Mouse (Mus musculus): ENCODE measurements around the gene Stk32c.

Stk32c gene

DNA sequence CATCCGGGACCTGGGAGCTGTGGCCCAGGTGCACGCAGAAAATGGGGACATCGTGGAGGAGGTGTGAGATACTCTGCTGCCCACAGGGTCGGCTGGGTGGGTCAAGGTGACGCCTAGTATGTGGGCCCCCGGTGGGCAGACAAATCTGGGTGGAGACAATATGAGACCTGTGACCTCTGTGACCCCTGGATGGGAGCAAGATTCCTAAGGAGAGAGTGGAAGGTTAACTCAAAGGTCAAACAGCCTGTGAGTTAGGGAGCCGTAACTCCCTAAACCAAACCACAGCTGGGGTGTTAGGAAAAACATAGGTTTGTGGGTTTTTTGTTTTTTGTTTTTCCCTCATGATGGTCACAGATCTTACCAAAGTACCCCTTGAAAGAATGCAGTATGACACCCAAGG lies 119.3 kb downstream of the Stk32c start:
- no peak for DNase-seq (ENCODE audit: low spot score in 2 of 2)

DNA sequence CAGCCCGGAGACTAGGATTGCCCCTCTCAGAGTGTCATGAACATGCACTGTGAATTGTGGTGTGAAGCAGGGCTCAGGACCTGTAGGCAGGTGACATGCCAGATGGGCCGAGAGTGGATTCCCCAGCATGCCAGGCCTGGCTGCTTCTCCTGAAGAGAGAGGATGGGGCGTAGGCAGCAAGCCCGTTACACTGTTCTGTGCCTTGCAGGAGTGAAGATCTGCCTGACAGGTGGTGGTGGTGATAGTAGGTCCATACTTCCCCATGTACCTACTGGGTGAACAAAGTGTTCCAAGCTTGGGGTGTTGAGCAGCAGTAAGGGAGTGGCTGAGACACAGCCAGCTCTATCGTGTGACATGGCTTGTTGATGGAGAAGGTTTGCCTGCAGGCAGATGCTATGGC lies 120.0 kb downstream of the Stk32c start:
- DNase-seq (ENCODE audit: low spot score in 2 of 2): no peak

DNA sequence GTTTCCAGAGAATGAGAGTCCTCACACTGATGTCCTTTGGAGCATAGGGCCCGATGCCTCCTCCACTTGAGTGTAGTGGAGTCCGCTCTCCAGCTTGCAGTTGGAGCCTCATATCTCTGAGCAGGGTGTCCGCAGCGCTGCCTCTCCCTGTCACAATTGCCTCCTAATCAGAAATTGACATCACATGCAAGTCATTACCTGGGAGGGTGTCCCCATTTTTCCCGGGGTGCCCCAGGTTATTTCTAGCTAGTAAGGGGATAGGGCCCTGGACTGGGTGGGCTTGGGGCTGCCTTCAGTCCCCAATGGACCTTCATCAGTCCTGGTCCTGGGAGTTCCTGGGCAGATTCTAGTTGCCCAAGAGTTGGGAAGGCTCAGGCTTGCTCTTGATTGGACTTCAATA lies 120.4 kb downstream of the Stk32c start:
- DNase-seq (ENCODE audit: low spot score in 2 of 2): no peak

DNA sequence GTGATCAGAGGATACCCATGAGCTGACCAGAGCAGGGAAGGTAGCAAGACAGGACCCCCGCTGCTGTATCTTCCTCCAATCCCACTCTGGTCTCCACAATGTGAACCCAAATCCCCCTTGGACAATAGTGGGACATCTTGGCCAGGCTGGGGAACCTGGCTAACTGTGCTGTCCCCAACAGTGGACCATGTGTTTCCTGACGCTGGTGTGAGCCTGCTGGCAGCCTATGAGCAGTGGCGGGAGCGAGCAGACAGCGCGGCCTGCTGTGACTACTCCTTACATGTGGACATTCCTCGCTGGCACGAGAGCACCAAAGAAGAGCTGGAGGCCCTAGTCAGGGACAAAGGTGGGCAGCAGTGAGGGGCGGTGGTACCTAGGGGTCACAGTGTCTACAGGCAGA lies 121.4 kb downstream of the Stk32c start:
- no peak for DNase-seq (ENCODE audit: low spot score in 2 of 2)

DNA sequence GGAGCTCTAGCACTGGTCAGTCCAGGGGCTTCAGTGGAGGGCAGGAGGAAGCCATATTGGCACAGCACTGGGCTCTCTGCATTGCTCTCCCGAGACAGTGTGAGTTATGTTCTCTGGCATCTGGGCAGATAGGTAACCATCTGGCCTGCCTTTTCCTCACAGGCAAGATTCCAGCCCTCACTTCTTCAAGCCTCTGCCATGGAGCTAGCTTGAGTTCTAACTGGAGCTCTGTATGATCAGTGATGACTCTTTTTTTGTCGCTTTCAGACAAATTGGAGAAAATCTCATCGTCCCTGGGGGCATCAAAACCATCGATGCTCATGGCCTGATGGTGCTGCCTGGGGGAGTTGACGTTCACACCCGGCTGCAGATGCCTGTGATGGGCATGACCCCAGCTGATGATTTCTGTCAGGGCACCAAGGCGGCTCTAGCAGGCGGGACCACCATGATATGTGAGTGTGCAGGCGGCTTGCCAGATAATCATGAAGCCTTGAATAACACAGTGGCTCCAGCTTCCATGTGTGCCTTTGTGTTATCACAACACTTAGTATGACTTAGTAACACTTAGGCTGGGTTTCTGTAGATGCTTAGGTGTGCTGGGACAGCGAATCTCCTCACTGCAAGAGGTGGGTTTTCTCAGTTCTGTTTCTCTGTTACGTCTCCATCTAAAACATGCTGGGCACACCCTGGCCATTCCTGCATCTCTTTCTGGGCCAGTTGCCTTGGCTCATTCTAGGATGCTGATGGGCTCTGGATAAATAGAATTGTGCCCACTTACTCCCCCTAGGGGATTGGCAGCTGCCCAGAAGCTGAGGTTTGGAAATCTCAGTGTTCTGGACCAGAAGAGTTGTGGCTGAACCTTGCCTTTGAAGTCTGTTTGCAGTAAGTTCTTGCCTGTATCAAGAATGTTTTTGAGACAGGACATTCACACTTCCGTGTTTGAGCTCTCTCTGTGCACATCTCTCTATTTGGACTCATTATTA lies 122.9 kb downstream of the Stk32c start:
- DNase-seq (ENCODE audit: low spot score in 2 of 2): no peak

DNA sequence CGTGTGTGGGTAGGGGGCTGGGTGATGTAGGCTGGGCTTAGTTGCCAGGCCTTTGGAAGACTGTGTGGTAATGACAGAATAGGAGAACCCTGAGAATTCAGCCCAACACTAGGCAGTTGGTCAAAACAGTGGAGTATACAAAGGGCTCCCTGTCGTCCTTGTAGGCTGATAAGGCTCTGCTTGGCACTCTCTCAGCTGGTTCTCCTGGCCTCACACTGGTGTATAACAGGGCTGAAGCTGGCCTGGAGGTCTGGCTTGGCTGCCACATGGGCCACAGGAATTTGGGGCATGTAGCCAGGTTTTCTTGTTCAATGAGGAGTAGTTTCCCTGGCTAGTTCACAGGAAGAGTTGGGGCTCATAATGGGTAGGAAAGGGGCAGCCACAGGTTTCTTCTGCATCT lies 125.3 kb downstream of the Stk32c start:
- no peak for DNase-seq (ENCODE audit: low spot score in 2 of 2)

DNA sequence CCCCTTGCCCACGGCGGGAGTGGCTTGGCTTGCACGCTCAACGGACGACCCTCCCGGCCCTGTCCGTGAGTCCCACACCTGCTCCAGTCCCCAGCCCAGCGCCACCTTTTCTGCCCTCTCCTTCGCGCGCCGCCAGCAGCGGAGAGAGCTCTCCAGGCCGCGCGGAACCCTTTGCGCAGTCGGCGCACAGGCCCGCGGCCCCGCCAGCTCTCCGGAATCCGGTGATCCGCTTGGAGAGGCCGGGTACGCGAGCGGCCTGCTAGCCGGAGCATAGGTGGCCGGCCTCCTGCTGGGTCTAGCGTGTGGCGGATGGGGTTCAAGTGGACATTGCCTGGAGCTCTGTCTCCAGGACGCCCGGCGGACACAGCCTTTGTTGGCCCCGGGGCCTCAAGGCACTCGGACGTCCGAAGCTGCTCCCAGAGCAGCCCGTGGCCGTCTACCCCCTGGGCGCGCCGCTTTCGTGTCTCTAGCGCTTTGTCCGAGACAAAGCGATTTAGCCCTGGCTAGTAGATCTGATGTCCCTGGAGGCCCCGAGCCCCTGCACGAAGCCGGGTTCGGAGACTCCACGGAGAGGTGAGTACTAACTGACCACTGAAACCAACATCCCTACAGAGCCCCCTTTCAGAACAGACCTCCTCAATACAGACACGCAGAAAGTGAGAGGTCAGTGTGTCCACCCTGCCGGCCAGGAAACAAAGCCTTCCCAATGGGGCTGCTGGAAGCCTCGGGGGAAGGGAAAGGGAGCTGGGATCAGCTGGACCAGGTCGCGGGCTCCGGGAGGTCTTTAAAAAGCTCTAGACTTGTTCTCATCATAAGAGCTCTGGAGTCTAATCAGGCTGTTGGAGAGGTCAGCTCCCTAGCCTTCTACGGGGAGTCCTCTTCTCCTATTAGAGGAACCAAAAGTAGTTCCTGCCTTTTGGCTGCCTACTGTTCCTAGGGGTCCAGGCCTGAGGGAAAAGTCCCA lies 126.6 kb downstream of the Stk32c start:
- no peak for DNase-seq (ENCODE audit: low spot score in 2 of 2)

DNA sequence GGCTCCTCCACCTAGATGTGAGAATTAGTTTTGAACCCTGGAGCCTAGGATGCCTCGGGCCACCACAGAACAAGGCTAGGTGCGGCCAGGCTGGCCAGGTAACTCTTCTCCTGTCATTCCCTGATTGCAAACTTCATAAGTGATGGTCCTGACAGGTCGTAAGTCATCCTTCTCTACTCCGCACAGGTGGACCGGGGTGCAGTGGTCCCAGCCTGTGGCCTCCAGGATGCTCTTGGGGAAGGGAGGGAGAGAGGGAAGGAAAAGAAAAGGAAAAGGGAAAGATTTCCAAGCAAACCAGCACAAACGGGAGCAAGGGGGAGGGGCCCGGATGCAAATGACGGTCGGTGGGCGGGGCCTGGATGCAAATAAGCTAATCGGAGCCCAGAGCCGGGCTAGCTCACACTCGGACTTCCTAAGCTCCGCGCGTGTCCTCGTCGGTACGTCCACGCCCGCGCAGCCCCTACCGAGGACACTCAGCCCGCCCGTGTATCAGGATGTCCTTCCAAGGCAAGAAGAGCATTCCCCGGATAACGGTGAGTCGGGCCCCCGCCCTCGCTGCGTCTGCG lies 127.4 kb downstream of the Stk32c start, which contains the start of gene Dpysl4:
Gene Dpysl4, plus strand, starts transcription at position 373 of the 566 bp plus-strand sequence.
- DNase-seq (ENCODE audit: low spot score in 2 of 2): peak; percentile 54 to 81

DNA sequence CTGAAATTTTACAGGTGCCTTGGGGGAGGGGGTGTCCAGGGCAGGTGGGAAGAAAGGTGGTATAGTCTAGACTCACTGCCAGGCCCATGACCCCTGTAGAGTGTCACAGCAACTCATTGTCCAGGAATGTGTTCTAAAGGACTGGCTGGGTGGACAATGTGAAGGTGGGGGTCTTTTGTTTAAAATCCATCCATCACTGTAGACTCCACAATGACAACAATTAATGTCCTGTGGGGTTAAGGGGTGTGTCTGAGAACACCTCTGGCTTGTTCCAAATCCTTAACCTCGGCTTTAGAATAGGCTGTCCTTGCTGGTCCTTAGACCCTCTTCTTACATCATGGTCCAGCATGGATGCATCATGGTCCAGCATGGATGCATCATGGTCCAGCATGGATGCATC lies 128.8 kb downstream of the Stk32c start:
- no peak for DNase-seq (ENCODE audit: low spot score in 2 of 2)

DNA sequence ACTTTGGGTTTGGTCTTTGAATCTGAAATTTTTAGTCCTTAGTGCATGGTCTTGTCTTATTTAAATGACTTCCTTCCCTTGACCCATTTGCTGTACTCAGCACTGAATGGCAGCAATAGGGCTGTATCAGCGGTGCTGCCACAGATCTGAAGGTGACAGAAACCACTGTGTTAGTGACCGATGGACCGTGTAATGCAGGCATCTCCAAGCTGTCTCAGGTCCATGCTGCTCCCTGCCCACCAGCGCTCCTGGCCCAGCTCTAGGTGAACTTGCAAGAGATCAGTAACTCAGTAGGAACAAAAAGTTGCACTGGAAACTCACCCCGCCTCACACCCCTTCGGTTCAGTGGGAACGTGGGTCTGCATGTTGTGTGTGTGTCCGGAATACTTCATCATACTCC lies 130.8 kb downstream of the Stk32c start:
- DNase-seq (ENCODE audit: low spot score in 2 of 2): no peak

DNA sequence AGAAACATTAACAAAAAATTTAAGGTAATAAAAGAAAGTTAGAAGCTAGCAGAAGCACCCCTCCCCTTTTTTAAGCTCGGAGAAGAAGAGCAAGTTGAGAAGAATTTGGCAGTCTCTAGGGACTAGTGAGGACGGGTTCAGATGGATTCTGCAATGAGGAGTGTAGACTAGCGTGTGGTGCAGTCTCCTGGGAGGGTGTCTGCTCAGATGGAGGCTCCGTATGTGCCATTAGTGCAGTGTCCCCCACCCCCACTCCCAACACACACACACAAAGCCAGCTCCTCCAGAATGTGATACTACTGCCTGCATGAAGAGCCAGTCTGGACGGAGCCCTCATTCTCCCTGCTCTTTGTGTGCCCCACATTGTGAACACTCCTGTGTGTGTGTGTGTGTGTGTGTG lies 131.9 kb downstream of the Stk32c start:
- DNase-seq (ENCODE audit: low spot score in 2 of 2): no peak

DNA sequence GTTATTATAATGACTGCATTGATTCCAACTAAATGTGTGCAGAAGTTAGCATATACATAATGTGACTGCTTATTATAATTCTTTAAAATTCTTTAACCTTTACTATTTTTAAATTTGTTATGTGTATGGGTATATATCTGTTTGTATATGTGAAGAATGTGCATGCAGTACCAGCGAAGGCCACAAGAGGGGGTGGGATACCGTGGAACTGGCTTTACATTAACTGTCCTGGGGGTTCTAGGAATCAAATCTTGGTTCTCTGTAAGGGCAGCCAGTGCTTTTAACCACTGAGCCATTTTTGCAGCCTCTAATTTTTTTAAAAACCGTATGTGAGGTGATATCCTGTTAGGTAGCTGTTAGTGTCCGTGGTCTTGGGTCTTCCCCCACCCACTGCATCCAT lies 132.4 kb downstream of the Stk32c start:
- DNase-seq (ENCODE audit: low spot score in 2 of 2): no peak

DNA sequence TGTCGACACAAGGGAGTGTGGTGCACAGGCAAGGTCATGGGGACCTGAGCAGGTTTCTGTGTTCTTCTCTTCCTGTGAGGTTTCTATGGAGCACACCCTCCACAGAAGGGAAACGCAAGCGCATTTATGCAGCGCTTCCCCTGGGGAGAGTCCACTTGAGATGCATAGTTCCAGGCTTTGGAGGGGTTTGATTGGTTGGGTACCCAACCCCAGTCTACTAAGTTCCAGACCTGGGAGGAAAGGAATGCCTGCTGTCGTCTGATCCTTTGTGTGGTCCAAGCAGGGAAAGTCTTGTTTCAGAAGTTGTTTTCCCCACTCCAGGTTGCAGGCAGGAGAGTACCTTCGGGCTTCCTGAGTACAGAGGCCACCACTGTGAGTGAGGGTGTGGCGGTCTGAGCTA lies 134.0 kb downstream of the Stk32c start:
- DNase-seq (ENCODE audit: low spot score in 2 of 2): no peak

DNA sequence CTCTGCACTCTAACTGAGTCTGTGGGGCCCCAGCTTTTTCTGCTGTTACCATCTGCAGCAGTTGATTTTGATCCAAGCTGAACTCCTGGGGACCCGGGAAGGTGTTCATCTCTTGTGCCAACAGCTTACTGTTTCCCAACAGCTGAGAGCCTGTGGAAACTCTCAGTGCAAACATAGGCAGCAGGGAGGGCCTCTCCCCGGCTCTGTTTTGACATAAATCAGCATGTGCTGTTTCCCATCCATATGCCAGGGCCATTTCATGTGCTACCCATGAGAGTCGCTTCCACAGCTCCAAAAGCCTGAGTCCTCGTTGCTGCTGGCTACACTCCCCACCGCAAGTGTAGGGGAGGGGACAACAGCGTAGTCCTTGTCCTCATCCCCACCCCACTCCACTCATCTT lies 134.9 kb downstream of the Stk32c start:
- DNase-seq (ENCODE audit: low spot score in 2 of 2): no peak

DNA sequence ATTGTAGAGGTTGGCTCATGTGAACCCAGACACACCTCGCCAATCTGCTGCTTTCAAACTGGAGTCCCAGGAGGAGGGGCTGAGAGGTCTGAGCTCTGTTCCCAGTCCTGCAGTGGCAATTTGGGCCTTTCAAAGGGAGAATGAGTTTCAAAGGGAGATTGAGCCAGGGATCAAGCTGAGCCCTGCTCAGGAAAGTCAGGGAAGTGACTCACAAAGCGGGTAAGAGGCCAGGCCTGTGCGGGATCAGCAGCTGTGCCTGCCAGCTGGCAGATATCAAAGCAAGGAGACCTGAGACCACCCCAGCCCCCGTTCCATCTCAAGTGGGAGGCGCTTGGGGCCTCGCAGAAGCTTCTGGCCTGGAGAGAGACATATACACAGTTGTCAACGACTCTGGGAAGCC lies 135.8 kb downstream of the Stk32c start:
- DNase-seq (ENCODE audit: low spot score in 2 of 2): no peak

DNA sequence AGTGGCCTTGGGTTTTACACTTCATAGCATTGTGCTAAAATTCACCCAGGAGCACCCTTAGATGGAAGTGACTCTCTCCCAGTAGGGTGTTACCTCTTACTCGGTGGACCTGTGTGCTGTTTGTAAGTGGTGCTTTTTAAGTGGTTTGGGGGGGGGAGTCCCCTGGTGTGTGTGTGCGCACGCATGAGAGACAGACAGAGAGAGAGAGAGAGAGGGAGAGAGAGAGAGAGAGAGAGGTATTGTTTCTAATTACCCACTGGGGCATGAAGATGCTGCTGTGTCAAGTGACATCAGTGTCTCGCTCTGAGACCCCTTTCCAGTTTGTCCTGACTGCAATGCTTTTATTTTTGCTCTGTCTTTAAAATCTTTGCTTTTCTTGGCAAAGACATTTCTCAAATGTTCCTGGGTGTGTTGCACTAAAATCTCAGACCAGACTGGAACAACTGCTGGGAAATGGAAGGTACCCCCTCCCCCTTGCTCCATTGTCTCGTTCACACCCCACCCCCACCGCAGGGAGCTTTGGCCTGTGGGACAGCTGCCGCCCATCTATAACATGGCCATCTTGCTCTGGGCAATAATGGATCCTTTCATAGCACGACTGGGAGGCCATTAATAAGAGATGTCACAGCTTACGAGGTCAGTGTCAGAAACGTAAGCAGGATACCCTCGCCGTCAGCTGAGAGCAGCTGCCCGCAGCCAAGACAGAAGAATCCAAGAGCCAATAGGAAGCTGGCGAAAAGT lies 137.9 kb downstream of the Stk32c start:
- DNase-seq (ENCODE audit: low spot score in 2 of 2): no peak

DNA sequence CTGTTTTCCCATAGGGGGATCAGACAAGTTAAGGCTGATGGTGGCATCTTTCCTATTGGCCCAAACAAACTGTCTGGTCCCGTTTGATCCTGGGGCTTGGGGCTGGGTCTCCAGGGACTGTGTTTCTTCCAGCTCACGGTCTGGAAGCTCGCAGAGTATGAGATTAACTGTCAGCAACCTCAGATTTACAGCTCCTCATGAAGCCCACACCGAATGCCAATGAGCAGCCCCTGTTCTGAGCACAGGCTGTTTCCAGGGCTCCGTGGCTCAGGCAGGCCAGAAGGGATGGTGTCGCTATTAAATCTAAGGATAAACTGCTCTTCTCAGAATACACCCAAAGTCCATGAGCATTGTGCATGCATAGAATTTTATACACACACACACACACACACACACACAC lies 138.9 kb downstream of the Stk32c start:
- DNase-seq (ENCODE audit: low spot score in 2 of 2): no peak

DNA sequence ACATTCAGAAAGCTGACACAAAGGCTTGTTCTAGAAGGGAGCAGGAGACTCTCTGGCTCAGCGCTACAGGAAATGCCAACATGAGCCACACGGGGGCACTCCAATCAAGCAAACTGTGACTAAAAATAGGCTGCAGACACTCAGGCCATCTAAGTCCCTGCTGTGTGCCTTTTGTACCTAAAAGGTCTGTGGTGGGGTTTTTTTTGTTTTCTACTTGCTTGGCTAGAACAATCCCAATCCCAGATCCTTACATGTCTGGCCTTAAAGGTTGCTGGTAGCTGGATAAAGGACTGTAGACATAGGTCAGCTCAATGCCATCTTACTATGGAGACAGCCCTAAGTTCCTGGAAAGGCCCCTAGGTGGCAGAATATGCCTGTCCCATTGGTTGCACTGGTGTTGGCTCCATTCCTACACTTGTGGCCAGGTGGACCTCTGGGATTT lies 144.9 kb downstream of the Stk32c start:
- no peak for DNase-seq (ENCODE audit: low spot score in 2 of 2)

DNA sequence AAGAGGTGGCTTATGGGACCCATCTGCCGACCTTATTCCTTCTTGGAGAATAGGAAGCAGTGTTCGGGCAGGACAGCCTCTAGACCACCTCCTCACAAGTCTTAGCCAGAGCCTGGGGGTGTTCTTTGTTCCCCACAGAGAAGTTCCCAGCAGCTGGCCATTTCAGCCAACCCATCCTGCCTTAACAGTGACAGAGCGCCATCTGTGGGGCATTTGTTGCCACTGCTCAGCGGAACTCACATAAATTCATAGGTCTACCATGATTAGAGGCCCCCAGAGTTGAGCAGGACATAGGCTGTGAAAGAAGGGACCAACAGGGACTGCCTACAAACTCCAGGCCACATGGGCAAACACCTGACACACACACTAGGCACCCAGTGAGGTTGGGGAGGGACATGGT lies 149.7 kb downstream of the Stk32c start:
- DNase-seq (ENCODE audit: low spot score in 2 of 2): no peak

Measured in urinary bladder, postnatal 4 days (tissue).